Mouse (Mus musculus): ENCODE measurements around the gene Bach1.

GRCm38 (mm10) chr16:87656771-87657170, 42.0 kb upstream of the Bach1 start:
- no peak for TF ChIP-seq CTCF (IDR thresholded peaks at IDR 0.05; ENCODE audit: control insufficient read depth, insufficient read depth, insufficient read length)
- TF ChIP-seq MYOG (IDR thresholded peaks at IDR 0.05; ENCODE audit: control insufficient read depth, extremely low read depth, insufficient read length): no peak

All from C2C12 (cell line).